Mouse (Mus musculus): ENCODE measurements around the gene Tacc2.
A peak's percentile ranks its signal among the peaks of the same experiment; 100 is the strongest.

Tacc2 gene

GRCm38 (mm10) chr7:130785923-130786575 is 208.8 kb downstream of the Tacc2 start:
- DNase-seq, result peak; percentile 89

DNA sequence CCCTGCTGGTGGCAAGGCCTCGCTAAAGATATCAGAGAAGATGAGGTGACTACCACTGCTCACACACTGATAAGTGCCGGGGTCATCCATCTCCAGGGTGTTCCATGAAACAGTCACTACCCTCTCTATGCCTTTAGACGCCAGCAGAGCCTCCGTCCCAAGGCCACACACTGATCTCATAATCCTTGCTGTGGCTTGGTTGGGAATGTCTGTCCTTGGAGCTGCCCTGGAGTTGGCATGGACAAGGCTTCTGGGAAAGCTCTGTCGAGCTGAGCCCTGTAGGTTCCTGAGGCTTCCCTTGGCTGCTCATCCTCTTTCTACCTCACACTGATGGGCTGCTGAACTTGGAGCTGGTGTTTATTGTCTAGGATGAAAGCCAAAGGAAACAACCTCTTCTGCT is 209.5 kb downstream of the Tacc2 start:
- no peak for DNase-seq

GRCm38 (mm10) chr7:130787537-130787936 is 210.3 kb downstream of the Tacc2 start:
- DNase-seq, result no peak

DNA sequence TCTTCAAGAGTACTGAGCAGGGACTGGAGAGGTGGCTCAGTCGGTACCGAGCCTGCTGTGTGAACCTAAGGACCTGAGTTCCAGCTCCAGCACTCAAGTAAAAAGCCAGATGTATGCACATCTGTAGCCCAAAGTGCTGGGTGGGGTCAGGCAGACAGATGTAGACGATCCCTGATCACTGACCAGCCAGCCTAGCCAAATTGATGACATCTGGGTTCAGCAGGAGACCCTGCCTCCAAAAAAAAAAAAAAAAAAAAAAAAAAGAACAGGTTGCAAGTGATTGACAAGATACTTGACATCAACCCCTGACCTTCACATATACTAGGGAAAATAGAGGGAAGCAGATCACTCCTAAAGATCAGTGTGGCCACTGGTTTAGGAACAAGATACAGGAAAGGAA is 211.7 kb downstream of the Tacc2 start:
- no peak for DNase-seq

GRCm38 (mm10) chr7:130789456-130789855 is 212.2 kb downstream of the Tacc2 start:
- DNase-seq, result no peak

DNA sequence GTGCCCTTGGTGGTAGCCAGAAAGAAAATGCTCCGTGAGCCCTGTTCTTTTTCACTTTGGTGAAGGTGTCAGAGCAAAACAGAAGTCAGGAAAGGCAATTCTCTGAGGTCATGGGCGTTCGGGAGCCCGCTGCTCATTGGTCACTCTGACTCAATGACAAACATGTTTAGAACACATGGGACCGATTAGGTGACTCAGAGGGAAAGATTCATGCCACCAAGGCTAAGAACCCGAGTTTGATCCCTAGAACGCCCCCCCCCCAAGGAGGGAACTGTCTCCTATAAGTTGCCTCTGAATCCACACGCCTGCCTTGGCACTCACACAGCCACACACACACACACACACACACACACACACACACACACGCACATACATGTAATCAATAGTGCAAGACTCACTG is 216.4 kb downstream of the Tacc2 start:
- DNase-seq, result no peak

- DNase-seq, result no peak
Observed at GRCm38 (mm10) chr7:130796786-130797185, 219.5 kb downstream of the Tacc2 start.

DNA sequence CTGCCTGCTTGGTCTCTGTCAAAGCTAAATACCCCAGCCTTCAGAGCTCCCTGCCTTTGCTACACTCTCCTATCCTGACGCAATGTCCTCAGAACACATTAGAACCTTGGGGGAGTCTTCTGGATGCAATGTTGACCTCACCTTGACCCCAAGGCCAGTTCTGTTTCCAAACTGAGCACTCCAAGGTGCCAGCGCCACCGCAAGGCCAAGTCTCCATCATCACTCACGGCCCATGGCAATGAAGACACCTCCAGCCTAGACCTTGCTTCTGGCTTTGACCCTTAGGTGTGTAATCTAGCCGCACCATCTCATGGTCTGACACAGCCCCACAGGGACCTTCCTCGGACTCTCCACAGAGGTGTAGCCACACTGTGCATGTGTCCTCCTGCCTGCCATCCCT is 220.3 kb downstream of the Tacc2 start:
- no peak for DNase-seq

- peak; percentile 43 for DNase-seq
Observed at GRCm38 (mm10) chr7:130799418-130799817, 222.2 kb downstream of the Tacc2 start.

DNA sequence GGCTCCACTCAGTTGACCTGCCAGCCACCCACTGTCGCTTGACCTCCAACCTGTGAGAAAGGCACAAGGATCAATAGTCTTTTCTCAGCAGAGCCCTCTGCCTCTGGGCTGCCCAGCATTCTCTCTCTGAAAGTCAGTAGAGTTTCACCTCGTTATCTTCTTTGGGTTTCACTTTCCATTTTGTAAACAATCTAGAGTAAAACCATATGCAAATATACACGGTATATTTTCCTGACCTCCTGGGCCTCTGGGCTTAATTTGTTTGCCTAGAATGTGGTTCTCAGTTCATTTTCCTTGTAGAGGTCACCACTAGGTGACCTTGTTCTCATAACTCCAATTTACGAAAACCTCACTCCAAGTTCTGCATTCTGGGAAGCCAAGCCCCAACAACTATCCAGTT is 223.4 kb downstream of the Tacc2 start:
- DNase-seq, result no peak

DNA sequence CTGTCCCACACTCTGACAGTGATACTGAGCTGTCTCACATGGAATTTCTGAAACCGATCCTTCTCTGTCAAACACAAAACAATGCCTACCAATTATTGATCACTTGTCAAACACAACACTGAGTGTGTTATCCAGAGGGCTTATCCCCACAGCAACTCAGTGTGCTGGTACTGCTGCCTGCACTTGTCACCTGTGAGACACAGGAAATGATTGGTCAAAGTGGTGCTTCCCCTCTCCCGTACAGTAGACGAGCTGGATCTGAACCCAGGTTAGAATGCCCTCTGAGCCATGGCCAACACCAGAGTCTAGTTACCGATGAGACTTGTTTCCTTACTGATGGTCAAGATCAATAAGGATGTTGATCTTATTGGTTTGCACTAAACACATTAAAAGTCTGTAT is 224.6 kb downstream of the Tacc2 start:
- DNase-seq, result no peak

DNA sequence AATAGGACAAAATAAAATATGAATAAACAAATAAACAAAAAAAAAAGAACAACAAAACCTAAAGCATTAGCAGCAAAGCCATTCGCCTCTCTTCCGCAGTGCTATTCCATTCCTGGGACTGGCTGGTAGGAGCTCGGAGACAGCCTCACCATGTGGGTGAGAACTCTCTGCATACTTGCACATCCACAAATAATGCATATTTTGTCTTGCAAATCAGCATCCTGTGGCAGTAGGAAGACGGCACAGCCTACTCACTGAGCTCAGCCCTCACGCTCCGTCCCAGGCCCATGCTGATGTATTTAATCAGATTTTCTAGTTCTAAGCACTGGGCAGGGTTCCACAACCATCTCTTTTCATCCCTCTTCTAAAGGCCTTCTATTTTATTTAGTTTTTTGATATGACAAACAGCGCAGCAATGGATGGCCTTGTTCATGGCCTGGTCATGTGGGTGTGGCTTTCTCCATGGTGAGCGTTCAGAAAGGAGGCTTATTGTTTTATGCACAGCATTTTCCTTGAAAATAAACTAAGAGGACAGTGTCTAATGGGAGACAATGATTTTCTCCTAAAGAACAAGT is 226.1 kb downstream of the Tacc2 start:
- DNase-seq, result no peak

DNA sequence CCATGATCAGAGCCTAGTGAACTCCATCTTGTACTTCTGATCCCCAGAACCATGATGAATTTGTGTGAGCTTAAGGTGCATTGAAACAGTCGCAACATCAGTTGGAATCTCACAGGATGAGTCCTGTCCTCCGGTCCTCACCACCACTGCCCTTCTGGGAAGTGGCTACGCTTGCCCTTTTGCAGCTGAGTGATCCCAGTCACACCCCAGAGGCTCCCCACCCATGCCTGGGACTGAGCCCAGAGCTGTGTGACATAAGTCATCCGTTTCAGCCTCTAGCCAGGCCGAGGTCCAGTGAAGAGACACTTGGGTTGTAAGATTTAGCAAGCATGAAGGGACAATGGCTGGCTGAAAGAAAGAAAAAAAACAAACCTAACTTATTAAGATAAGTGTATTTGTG is 227.8 kb downstream of the Tacc2 start:
- peak; percentile 46 for DNase-seq

DNA sequence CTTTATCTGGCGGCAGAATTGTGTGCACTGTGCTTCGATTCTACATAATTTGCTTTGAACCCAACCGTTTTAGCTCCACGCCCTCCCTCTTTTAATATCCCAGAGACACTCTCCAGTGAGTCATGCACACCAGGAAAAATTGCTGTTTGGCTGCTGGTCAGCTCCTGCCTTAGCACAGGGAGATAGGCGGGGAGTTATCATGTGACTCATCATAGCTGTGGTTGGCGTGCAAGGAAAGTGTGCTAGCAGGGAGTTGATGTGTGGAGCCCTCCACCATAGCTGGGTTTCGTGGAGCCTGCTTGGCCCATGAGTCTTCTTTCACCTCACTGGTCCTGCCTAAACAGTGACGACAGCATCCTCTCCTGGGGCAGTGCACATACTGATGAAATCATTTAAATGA is 230.5 kb downstream of the Tacc2 start:
- DNase-seq, result no peak

DNA sequence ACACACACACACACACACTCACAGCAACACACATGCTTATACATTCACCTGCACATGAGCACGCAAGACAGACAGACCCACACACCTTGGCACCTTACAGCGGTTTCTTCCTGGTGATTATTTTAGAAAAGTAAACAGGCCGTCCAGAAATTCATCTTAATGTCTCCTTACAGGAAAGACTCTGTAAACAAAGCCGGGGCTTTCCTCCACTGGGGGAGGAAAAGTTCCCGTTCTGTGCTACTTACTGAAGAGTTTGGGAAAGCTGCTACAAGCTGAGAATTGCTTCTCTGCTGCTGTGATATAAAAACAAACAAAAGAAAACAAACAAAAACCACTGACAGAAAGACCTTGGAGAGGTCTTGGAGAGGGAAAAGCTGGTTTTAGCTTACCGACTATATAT is 231.5 kb downstream of the Tacc2 start:
- DNase-seq, result no peak

GRCm38 (mm10) chr7:130810238-130810637 is 233.0 kb downstream of the Tacc2 start:
- no peak for DNase-seq

DNA sequence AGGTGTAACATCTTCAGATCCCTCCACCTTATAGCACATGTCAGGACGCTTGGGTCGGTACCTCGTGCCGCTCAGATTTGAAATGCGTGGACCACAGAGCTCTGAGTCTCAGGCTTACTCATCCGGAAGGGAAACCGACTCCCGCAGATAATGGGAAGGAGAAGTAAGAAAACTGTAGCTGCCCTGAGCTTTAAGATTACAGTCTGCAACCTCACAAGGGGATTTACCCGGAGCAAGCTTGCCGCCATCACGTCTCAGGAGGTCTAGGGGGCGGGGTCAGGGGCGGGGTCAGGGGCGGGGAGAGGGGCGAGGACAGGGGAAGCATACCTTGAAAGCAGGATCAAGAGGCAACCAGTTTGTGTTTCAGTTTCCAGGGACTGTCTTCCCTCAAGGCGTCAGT is 235.2 kb downstream of the Tacc2 start:
- no peak for DNase-seq
